Mouse (Mus musculus): Measurements from ENCODE around the gene Slc46a3. TPM values are rescaled to one million over a fixed set of nuclear protein-coding genes. Genes with fewer than 3 reads are reported as not detected.

Gene Slc46a3
- total and polyA plus RNA-seq, 3 experiments = 4.8 to 6.6 (median 6.5) TPM

- TF ChIP-seq MAX (IDR thresholded peaks at IDR 0.05; ENCODE audit: low read length) (no peak), PAX5 (IDR thresholded peaks at IDR 0.05; ENCODE audit: low read length) (no peak), MXI1 (IDR thresholded peaks at IDR 0.05; ENCODE audit: low read depth, low read length) (no peak), EP300 (IDR thresholded peaks at IDR 0.05; ENCODE audit: low read length) (no peak), GABPA (IDR thresholded peaks at IDR 0.05; ENCODE audit: insufficient replicate concordance, low read depth, low read length) (no peak), JUND (conservative IDR thresholded peaks at IDR 0.05; ENCODE audit: low read depth, low read length) (no peak), TBP (conservative IDR thresholded peaks at IDR 0.05; ENCODE audit: low read depth, low read length) (no peak)
- Histone ChIP-seq H3K79me2 (replicated peaks; ENCODE audit: control insufficient read depth, extremely low read depth, insufficient read depth, poor library complexity, severe bottlenecking) (no peaks in the 10 kb centered on the region), H3K4me1 (ENCODE audit: control insufficient read depth in 1 of 2, insufficient read depth in 2 of 2) (no peaks in the 10 kb centered on the region), H3K36me3 (replicated peaks in 1 of 2; ENCODE audit: control insufficient read depth in 1 of 2, insufficient read depth in 1 of 2, low read length in 1 of 2) (no peaks in the 10 kb centered on the region), H3K9me3 (replicated peaks; ENCODE audit: low read length) (peaks cover 3% of the 10 kb centered on the region), H3K4me2 (ENCODE audit: insufficient read depth, low read depth, poor library complexity, severe bottlenecking) (no peak overlapping the region), H3K27ac (ENCODE audit: insufficient read depth, low read depth) (no peak overlapping the region), H3K4me3 (replicated peaks in 1 of 3; ENCODE audit: low read depth in 2 of 3, low read length in 2 of 3, poor library complexity in 1 of 3) (no peak overlapping the region), H3K9ac (ENCODE audit: insufficient read depth, low read depth) (no peak overlapping the region), H3K27me3 (replicated peaks) (no peaks in the 10 kb centered on the region)
- in situ Hi-C loops (cut with MboI; ENCODE audit: low pct_ligation_motif_present, low pct_unique_long_range_greater_than_20kb, low sequenced_read_pairs) = no loop called here
- DNase-seq (ENCODE audit: extremely low read depth) = no peak
- dilution Hi-C loops (cut with MboI; ENCODE audit: extremely low pct_ligation_motif_present, extremely low pct_unique_long_range_greater_than_20kb, low sequenced_read_pairs) = no loop called here
These were observed 13.2 kb upstream of the Slc46a3 start for GRCm38 (mm10) chr5:147907851-147908250.

GRCm38 (mm10) chr5:147907144-147907543 is 12.5 kb upstream of the Slc46a3 start:
- peak; percentile 15 to 17; a peak in 1 of 4 replicates for TF ChIP-seq CTCF (conservative IDR thresholded peaks at IDR 0.05 in 1 of 2, IDR thresholded peaks at IDR 0.05 in 1 of 2; ENCODE audit: low read depth in 2 of 2, low read length in 2 of 2)
- no peak for TF ChIP-seq HCFC1 (IDR thresholded peaks at IDR 0.05; ENCODE audit: low read depth, low read length)
- no peak for TF ChIP-seq MAZ (IDR thresholded peaks at IDR 0.05; ENCODE audit: low read depth, low read length)
- no peaks in the 10 kb centered on the region for H3K79me2 ChIP-seq (replicated peaks; ENCODE audit: control insufficient read depth, extremely low read depth, insufficient read depth, poor library complexity, severe bottlenecking)
- no peak overlapping the region for H3K27ac ChIP-seq (ENCODE audit: insufficient read depth, low read depth)
- no peak for DNase-seq (ENCODE audit: extremely low read depth)
- H3K36me3 ChIP-seq (replicated peaks in 1 of 2; ENCODE audit: control insufficient read depth in 1 of 2, insufficient read depth in 1 of 2, low read length in 1 of 2) = no peaks in the 10 kb centered on the region
- no peak overlapping the region for H3K4me3 ChIP-seq (replicated peaks in 1 of 3; ENCODE audit: low read depth in 2 of 3, low read length in 2 of 3, poor library complexity in 1 of 3)
- H3K9me3 ChIP-seq (replicated peaks; ENCODE audit: low read length) = peaks cover 3% of the 10 kb centered on the region
- no peaks in the 10 kb centered on the region for H3K27me3 ChIP-seq (replicated peaks)
- H3K9ac ChIP-seq (ENCODE audit: insufficient read depth, low read depth) = no peak overlapping the region
- no peak overlapping the region for H3K4me2 ChIP-seq (ENCODE audit: insufficient read depth, low read depth, poor library complexity, severe bottlenecking)
- no peaks in the 10 kb centered on the region for H3K4me1 ChIP-seq (ENCODE audit: control insufficient read depth in 1 of 2, insufficient read depth in 2 of 2)
- in situ Hi-C loops (cut with MboI; ENCODE audit: low pct_ligation_motif_present, low pct_unique_long_range_greater_than_20kb, low sequenced_read_pairs) (no loop called here), dilution Hi-C loops (cut with MboI; ENCODE audit: extremely low pct_ligation_motif_present, extremely low pct_unique_long_range_greater_than_20kb, low sequenced_read_pairs) (no loop called here)

- no peak overlapping the region for H3K4me2 ChIP-seq (ENCODE audit: insufficient read depth, low read depth, poor library complexity, severe bottlenecking)
- peaks cover 8 to 18% of the 10 kb centered on the region in 2 experiments; a peak in 3 of 4 replicates for H3K4me1 ChIP-seq (ENCODE audit: control insufficient read depth in 1 of 2, insufficient read depth in 2 of 2)
- dilution Hi-C loops (cut with MboI; ENCODE audit: extremely low pct_ligation_motif_present, extremely low pct_unique_long_range_greater_than_20kb, low sequenced_read_pairs) (no loop called here), in situ Hi-C loops (cut with MboI; ENCODE audit: low pct_ligation_motif_present, low pct_unique_long_range_greater_than_20kb, low sequenced_read_pairs) (no loop called here)
- H3K9ac ChIP-seq (ENCODE audit: insufficient read depth, low read depth) = no peak overlapping the region
- TF ChIP-seq ZC3H11A (IDR thresholded peaks at IDR 0.05; ENCODE audit: low read depth, low read length) (no peak), SMC3 (IDR thresholded peaks at IDR 0.05; ENCODE audit: low read depth, low read length) (no peak), HCFC1 (IDR thresholded peaks at IDR 0.05; ENCODE audit: low read depth, low read length) (no peak), RAD21 (IDR thresholded peaks at IDR 0.05; ENCODE audit: low read depth, low read length) (no peak), ETS1 (conservative IDR thresholded peaks at IDR 0.05; ENCODE audit: low read depth, low read length) (no peak), NELFE (IDR thresholded peaks at IDR 0.05; ENCODE audit: low read depth, low read length) (no peak), SIN3A (IDR thresholded peaks at IDR 0.05; ENCODE audit: low read length) (no peak), POLR2AphosphoS2 (IDR thresholded peaks at IDR 0.05; ENCODE audit: low read depth, low read length) (no peak), MAFK (IDR thresholded peaks at IDR 0.05; ENCODE audit: insufficient replicate concordance, low read length) (no peak), MEF2A (IDR thresholded peaks at IDR 0.05; ENCODE audit: borderline replicate concordance, low read depth, low read length) (no peak), EP300 (IDR thresholded peaks at IDR 0.05; ENCODE audit: low read length) (no peak), MAZ (IDR thresholded peaks at IDR 0.05; ENCODE audit: low read depth, low read length) (no peak)
- no peaks in the 10 kb centered on the region for H3K27me3 ChIP-seq (replicated peaks)
- no peaks in the 10 kb centered on the region for H3K36me3 ChIP-seq (replicated peaks in 1 of 2; ENCODE audit: control insufficient read depth in 1 of 2, insufficient read depth in 1 of 2, low read length in 1 of 2)
- no peaks in the 10 kb centered on the region for H3K79me2 ChIP-seq (replicated peaks; ENCODE audit: control insufficient read depth, extremely low read depth, insufficient read depth, poor library complexity, severe bottlenecking)
- H3K27ac ChIP-seq (ENCODE audit: insufficient read depth, low read depth) = no peak overlapping the region
- no peaks in the 10 kb centered on the region for H3K9me3 ChIP-seq (replicated peaks; ENCODE audit: low read length)
- no peak overlapping the region for H3K4me3 ChIP-seq (replicated peaks in 1 of 3; ENCODE audit: low read depth in 2 of 3, low read length in 2 of 3, poor library complexity in 1 of 3)
- DNase-seq (ENCODE audit: extremely low read depth) = no peak
These were observed 8.6 kb upstream of the Slc46a3 start for GRCm38 (mm10) chr5:147903166-147903565.
